Mouse (Mus musculus): ENCODE measurements at regions not wholly inside any gene's neighbourhood (a gene's known extent, or its start where the extent isn't known, plus 50 kb on each side); places are given as distances from the start of the nearest gene placed in this dataset.

GRCm38 (mm10) chr2:172817058-172817745, 122.9 kb downstream of the Bmp7 start:
- Histone ChIP-seq H3K79me2 (replicated peaks; ENCODE audit: control insufficient read depth, insufficient read depth, low read length) (no peaks in the 10 kb centered on the region), H3K4me3 (no peak overlapping the region), H3K27ac (no peak overlapping the region), H3K9ac (ENCODE audit: low read depth, low read length) (no peak overlapping the region), H3K36me3 (ENCODE audit: control insufficient read depth, insufficient read depth, low read length) (no peaks in the 10 kb centered on the region), H3K4me1 (ENCODE audit: control insufficient read depth, insufficient read depth, low read length) (no peaks in the 10 kb centered on the region), H3K27me3 (ENCODE audit: control insufficient read depth, insufficient read depth, low read length) (no peaks in the 10 kb centered on the region)
- TF ChIP-seq POLR2A (IDR thresholded peaks at IDR 0.05; ENCODE audit: insufficient read depth, low read depth, low read length), result no peak
- no peak for TF ChIP-seq CTCF (IDR thresholded peaks at IDR 0.05)
- TF ChIP-seq EP300 (IDR thresholded peaks at IDR 0.05; ENCODE audit: insufficient read depth, low read depth, low read length), result no peak
- DNase-seq, result no peak
- WGBS, result 63% methylated on average over 8 of the region's 8 CpGs
- intact Hi-C loops (cut with DNase I), result no loop called here
